Mouse (Mus musculus): ENCODE data around the gene Atp6v1c2.

The Atp6v1c2 gene

GRCm38 (mm10) chr12:17258431-17258830, 70.7 kb downstream of the Atp6v1c2 start:
- in situ Hi-C loops (cut with MseI, MboI), result loop anchor here (5.0 to 10.0 kb wide), 2 partner anchors 224 to 241 kb away; no protein-coding TSS in a partner anchor

GRCm38 (mm10) chr12:17256905-17257304, 72.3 kb downstream of the Atp6v1c2 start:
- in situ Hi-C loops (cut with MseI, MboI), result loop anchor here (5.0 to 10.0 kb wide), 2 partner anchors 222 to 240 kb away; no protein-coding TSS in a partner anchor

DNA sequence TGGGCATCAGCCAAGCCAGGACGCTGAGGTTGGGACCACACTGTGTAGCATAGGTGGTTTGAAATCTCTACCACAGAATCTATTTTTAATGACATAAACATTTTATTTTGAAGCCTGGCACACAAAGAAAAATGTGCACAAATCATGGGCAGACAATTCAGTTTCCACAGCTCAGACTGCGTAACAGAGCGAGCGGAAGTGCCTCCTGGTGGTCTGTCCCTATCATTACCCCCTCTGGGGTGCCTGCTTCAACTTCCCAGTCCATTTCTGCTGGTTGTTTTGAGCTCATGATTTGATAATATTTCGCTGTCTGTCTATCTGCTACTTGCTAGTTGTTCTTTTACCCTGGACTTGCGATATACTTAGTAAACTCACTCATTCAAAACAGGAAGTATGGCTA, 73.6 kb downstream of the Atp6v1c2 start:
- in situ Hi-C loops (cut with MseI, MboI), result loop anchor here (5.0 to 10.0 kb wide), 2 partner anchors 221 to 238 kb away; no protein-coding TSS in a partner anchor

GRCm38 (mm10) chr12:17253069-17253468, 76.1 kb downstream of the Atp6v1c2 start:
- in situ Hi-C loops (cut with MseI, MboI), result loop anchor here in 1 of 2 experiments (10.0 kb wide), 1 partner anchor 218 kb away; no protein-coding TSS in a partner anchor

GRCm38 (mm10) chr12:17250962-17251361, 78.2 kb downstream of the Atp6v1c2 start:
- in situ Hi-C loops (cut with MseI, MboI), result loop anchor here in 1 of 2 experiments (10.0 kb wide), 1 partner anchor 216 kb away; no protein-coding TSS in a partner anchor

- in situ Hi-C loops (cut with MseI, MboI), result no loop called here
Observed at GRCm38 (mm10) chr12:17242041-17242440, 87.1 kb downstream of the Atp6v1c2 start.

DNA sequence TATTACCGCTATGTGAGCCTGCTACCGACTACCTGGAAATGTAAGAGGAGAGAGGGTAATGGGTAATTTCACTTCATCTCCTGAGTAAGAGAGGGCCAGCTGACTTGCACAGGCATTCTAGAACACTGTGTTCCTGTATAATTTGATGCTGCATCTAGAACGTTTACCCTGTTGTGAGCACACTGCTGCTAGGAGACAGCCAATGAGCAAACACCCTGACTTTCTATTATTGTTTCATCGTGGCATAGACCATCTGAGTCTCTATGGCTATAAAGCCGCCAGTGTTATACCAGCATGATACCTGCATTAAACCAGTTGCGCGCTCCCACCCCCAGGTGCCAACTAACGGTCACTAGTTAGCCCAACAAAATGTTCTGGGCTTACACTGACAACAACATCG, 87.5 kb downstream of the Atp6v1c2 start:
- in situ Hi-C loops (cut with MseI, MboI), result no loop called here

GRCm38 (mm10) chr12:17241016-17241415, 88.1 kb downstream of the Atp6v1c2 start:
- in situ Hi-C loops (cut with MseI, MboI), result no loop called here

- in situ Hi-C loops (cut with MseI, MboI), result no loop called here
Observed at GRCm38 (mm10) chr12:17239428-17239688, 89.8 kb downstream of the Atp6v1c2 start.

GRCm38 (mm10) chr12:17238588-17239427, 90.4 kb downstream of the Atp6v1c2 start:
- in situ Hi-C loops (cut with MseI, MboI), result no loop called here

- in situ Hi-C loops (cut with MseI, MboI), result no loop called here
Observed at GRCm38 (mm10) chr12:17235535-17236313, 93.4 kb downstream of the Atp6v1c2 start.

All from mouse trophoblast stem cell (cell line).